Mouse (Mus musculus): ENCODE measurements at regions not wholly inside any gene's neighbourhood (a gene's known extent, or its start where the extent isn't known, plus 50 kb on each side); places are given as distances from the start of the nearest gene placed in this dataset.

- no peak for DNase-seq
Observed at GRCm38 (mm10) chr6:117627461-117627860, 213.5 kb upstream of the Zfp637 start.

GRCm38 (mm10) chr6:117646628-117647027 is 194.4 kb upstream of the Zfp637 start:
- DNase-seq, result no peak

GRCm38 (mm10) chr6:117650541-117650940 is 190.4 kb upstream of the Zfp637 start:
- no peak for DNase-seq

- no peak for DNase-seq
Observed at GRCm38 (mm10) chr6:117651551-117651950, 189.4 kb upstream of the Zfp637 start.

- no peak for DNase-seq
Observed at GRCm38 (mm10) chr6:117652012-117652411, 189.0 kb upstream of the Zfp637 start.

GRCm38 (mm10) chr6:117652917-117653316 is 188.1 kb upstream of the Zfp637 start:
- no peak for DNase-seq

GRCm38 (mm10) chr6:117653886-117654425 is 187.0 kb upstream of the Zfp637 start:
- no peak for DNase-seq

GRCm38 (mm10) chr6:117655986-117656385 is 185.0 kb upstream of the Zfp637 start:
- DNase-seq, result no peak

- DNase-seq, result peak; percentile 39
Observed at GRCm38 (mm10) chr6:117660576-117660975, 180.4 kb upstream of the Zfp637 start.

- no peak for DNase-seq
Observed at GRCm38 (mm10) chr6:117662635-117663034, 178.3 kb upstream of the Zfp637 start.

- no peak for DNase-seq
Observed at GRCm38 (mm10) chr6:117670337-117670736, 170.6 kb upstream of the Zfp637 start.

- DNase-seq, result no peak
Observed at GRCm38 (mm10) chr6:117670792-117671525, 170.0 kb upstream of the Zfp637 start.

- peak; percentile 75 for DNase-seq
Observed at GRCm38 (mm10) chr6:117675059-117675800, 165.8 kb upstream of the Zfp637 start.

GRCm38 (mm10) chr6:117676064-117676821 is 164.7 kb upstream of the Zfp637 start:
- no peak for DNase-seq

- peak; percentile 33 for DNase-seq
Observed at GRCm38 (mm10) chr6:117677062-117677461, 163.9 kb upstream of the Zfp637 start.

- DNase-seq, result no peak
Observed at GRCm38 (mm10) chr6:117677821-117678220, 163.2 kb upstream of the Zfp637 start.

GRCm38 (mm10) chr6:117678276-117678675 is 162.7 kb upstream of the Zfp637 start:
- DNase-seq, result no peak

GRCm38 (mm10) chr6:117678877-117679276 is 162.1 kb upstream of the Zfp637 start:
- no peak for DNase-seq

GRCm38 (mm10) chr6:117686212-117686611 is 154.8 kb upstream of the Zfp637 start:
- no peak for DNase-seq

- peak; percentile 74 for DNase-seq
Observed at GRCm38 (mm10) chr6:117687045-117687444, 153.9 kb upstream of the Zfp637 start.

GRCm38 (mm10) chr6:117688664-117689178 is 152.3 kb upstream of the Zfp637 start:
- DNase-seq, result no peak

GRCm38 (mm10) chr6:117700286-117700685 is 140.7 kb upstream of the Zfp637 start:
- DNase-seq, result no peak

GRCm38 (mm10) chr6:117701547-117701946 is 139.4 kb upstream of the Zfp637 start:
- no peak for DNase-seq
